Mouse (Mus musculus) limb, embryonic 11.5 days (tissue): ENCODE measurements around the gene Dnal1. TPM values are rescaled to one million over a fixed set of nuclear protein-coding genes. Genes with fewer than 3 reads are reported as not detected.

Source experiments
- ATAC-seq: fragments of 200-750 bp; cut with Nextera tagmentation; 2 replicates; pipeline ENCODE4 v1.8.0; 2017; ENCODE audit warnings: low read depth; ENCODE audit not compliant: insufficient number of reproducible peaks, low FRiP score, low TSS enrichment
- DNase-seq: peaks from one replicate; pipeline ENCODE4 v3.0.0-alpha.2; 2015; ENCODE audit warnings: low spot score
- H3K27ac ChIP-seq: fragments of 300-500 bp; sonication (generic); replicated peaks from 2 replicates; pipeline ENCODE4 v1.5.1; 2014; ENCODE audit warnings: low read depth, mild to moderate bottlenecking, low read length
- H3K27me3 ChIP-seq: fragments of 300-500 bp; sonication (generic); 2 replicates; pipeline ENCODE4 v1.6.1; 2014; ENCODE audit warnings: mild to moderate bottlenecking, low read length, mixed read lengths; ENCODE audit not compliant: control insufficient read depth, insufficient read depth
- H3K36me3 ChIP-seq: fragments of 300-500 bp; sonication (generic); 2 replicates; pipeline ENCODE4 v1.6.1; 2014; ENCODE audit warnings: mild to moderate bottlenecking, low read length, moderate library complexity, mixed read lengths; ENCODE audit not compliant: control insufficient read depth, insufficient read depth
- H3K4me1 ChIP-seq: fragments of 300-500 bp; sonication (generic); 2 replicates; pipeline ENCODE4 v1.6.1; 2014; ENCODE audit warnings: low read length, mixed read lengths; ENCODE audit not compliant: control insufficient read depth, insufficient read depth
- H3K4me2 ChIP-seq: fragments of 300-500 bp; sonication (generic); 2 replicates; pipeline ENCODE4 v1.6.1; 2014; ENCODE audit warnings: low read depth, mild to moderate bottlenecking, moderate library complexity; ENCODE audit not compliant: severe bottlenecking
- H3K4me3 ChIP-seq: fragments of 300-500 bp; sonication (generic); 2 replicates; pipeline ENCODE4 v1.5.1; 2014; ENCODE audit warnings: low read depth, low read length
- H3K9ac ChIP-seq: fragments of 300-500 bp; sonication (generic); 2 replicates; pipeline ENCODE4 v1.6.1; 2014; ENCODE audit warnings: mild to moderate bottlenecking, low read length
- H3K9me3 ChIP-seq: fragments of 300-500 bp; sonication (generic); 2 replicates; pipeline ENCODE4 v1.6.1; 2016; ENCODE audit warnings: low read length; ENCODE audit not compliant: control insufficient read depth
- whole genome bisulfite sequencing: fragments of 180-500 bp; shearing (Covaris S2); extraction: QIAGEN DNeasy Blood & Tissue Kit; methylation state at CpG from one replicate; pipeline ENCODE4 v1.1.7; 2014; 5-methylcytosine and 5-hydroxymethylcytosine counted together
- polyA plus RNA-seq: library from polyadenylated mRNA; unstranded; fragments of >200 nt; fragmentation: Nextera tagmentation; extraction: Ambion mirVana; gene quantifications from 2 replicates; pipeline ENCODE4 v1.2.1, GENCODE M21; 2014

The Dnal1 gene
- polyA plus RNA-seq, 1 experiment from 2014 or later = 6.1 TPM

DNA sequence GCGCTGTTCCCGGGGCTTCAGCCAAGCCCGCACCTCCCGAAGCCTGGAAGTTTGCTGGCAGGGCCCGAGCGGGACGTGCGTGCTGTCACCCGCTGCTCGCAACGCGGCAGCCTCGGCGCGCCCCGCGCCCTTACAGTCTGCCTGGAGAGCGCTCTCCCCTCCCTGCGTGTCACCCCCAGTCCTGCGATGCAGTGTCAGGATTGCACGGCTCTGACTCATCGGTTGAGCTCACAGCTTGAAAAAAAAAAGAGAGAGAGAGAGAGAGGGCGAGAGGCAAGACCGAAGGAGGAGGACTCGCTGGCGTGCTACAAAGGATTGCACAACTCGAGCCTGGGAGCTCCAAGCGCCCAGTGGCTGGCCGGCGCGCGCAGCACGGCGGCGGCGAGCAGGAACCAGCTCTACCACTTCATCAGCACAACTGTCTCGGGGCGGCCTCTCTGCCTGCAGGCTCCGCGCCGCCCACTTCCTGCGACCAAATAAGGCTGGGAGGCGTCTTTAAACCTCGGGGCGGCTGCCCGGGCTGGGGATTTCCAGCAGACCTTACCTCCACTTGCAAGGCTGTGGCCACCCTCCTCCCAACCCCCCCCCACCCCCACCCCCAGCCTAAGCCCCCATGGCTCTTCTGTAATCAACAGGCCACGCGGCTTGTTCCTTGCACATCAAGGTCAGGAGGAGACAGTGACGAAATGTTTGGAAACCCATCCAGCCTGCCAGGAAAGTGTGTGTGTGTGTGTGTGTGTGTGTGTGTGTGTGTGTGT lies 79.7 kb downstream of the Dnal1 start:
- peak overlapping the region; percentile 78 for H3K27ac ChIP-seq
- WGBS = 0% methylated on average over 43 of the region's 49 CpGs
- H3K27me3 ChIP-seq = no peaks in the 10 kb centered on the region
- DNase-seq = peak; percentile 93
- no peaks in the 10 kb centered on the region for H3K36me3 ChIP-seq
- peak overlapping the region; percentile 99 for H3K4me2 ChIP-seq
- peaks cover 42% of the 10 kb centered on the region for H3K4me1 ChIP-seq
- ATAC-seq = peak; percentile 82
- H3K9me3 ChIP-seq = no peaks in the 10 kb centered on the region
- H3K9ac ChIP-seq = peak overlapping the region; percentile 91
- H3K4me3 ChIP-seq = peak overlapping the region; percentile 72

DNA sequence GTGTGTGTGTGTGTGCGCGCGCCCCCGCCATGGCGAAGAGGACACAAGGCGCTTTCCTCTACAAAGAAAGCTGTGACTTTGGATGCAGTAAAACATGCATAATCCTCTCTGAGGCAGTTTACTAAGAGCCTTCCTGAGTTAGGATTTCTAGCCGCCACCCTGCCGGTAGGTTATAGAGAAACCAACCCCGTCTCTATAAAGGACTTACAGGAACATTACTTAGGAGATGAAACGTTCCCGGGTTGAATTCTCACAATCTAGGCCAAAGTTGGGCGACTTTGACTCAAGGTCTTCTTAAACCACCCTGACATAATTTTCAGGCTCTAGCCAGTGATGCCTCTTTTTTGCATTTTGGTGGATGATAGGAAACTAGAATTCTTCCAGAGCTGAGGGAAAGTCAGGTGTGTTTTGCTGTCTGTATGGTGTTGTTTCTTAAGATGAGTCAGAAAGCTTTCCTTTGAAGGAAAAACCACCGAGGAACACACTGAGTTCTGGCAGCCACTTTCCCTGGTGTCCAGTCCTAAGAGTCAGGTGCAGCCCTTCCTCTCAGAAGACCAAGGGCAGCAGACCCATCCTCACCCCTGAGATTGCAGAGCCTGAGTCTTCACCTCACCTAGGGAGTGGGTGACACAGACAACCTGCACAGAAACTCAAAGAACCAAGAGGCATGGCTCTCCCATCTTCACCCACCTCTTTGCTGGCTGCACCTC lies 80.4 kb downstream of the Dnal1 start:
- WGBS = 5% methylated on average over 13 of the region's 13 CpGs
- peak overlapping the region; percentile 72 for H3K4me3 ChIP-seq
- ATAC-seq = no peak

DNA sequence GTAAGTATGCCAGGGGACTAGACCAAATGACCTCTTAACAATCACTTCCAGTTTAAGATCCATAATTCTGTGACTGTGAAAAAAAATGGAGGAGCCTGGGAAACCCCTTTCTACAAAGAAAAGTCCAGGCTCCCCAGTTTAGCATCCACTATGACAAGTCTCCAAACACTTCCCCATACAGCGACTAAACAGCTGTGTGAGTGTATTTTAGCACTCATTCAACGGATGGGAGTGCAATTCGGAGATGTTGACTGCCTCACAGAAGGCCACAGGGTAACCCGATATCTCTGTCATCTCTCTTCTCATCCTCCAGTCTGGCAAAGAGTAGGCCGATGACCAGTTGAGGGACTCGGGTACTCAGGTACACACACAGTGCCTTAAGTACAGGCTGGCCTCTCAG lies 81.0 kb downstream of the Dnal1 start:
- ATAC-seq = no peak
- no peak overlapping the region for H3K4me2 ChIP-seq
- no peak for DNase-seq

More for the DNA sequence above, 80.4 kb downstream of the Dnal1 start:
- Histone ChIP-seq H3K4me1 (peaks cover 34% of the 10 kb centered on the region), H3K36me3 (no peaks in the 10 kb centered on the region), H3K9me3 (no peaks in the 10 kb centered on the region), H3K4me2 (peak overlapping the region; percentile 99; the same call in 1 of the 2 replicates), H3K27me3 (no peaks in the 10 kb centered on the region), H3K9ac (no peak overlapping the region), H3K27ac (no peak overlapping the region)
- no peak for DNase-seq

More for the DNA sequence above, 81.0 kb downstream of the Dnal1 start:
- Histone ChIP-seq H3K9ac (no peak overlapping the region), H3K4me3 (no peak overlapping the region), H3K9me3 (no peaks in the 10 kb centered on the region), H3K36me3 (no peaks in the 10 kb centered on the region), H3K4me1 (peaks cover 30% of the 10 kb centered on the region), H3K27ac (no peak overlapping the region), H3K27me3 (no peaks in the 10 kb centered on the region)
- WGBS = 32% methylated on average over 6 of the region's 6 CpGs

Other genes starting within 250 kb of the Dnal1 start
- 37.6 and 38.0 TPM in 2 replicates for gene Numb, start 192.4 kb upstream of the Dnal1 start, polyA plus RNA-seq
- 19.1 and 20.1 TPM in 2 replicates for gene Riox1, start 163.8 kb upstream of the Dnal1 start, polyA plus RNA-seq
- 0.06 TPM in 1 of 2 replicates, not detected in the other for gene Heatr4, start 129.5 kb upstream of the Dnal1 start, polyA plus RNA-seq
- gene Acot2, start 126.5 kb upstream of the Dnal1 start, polyA plus RNA-seq = 15.0 and 15.2 TPM in 2 replicates
- gene Acot1, start 104.9 kb upstream of the Dnal1 start, polyA plus RNA-seq = 31.2 and 38.6 TPM in 2 replicates
- gene Acot4, start 76.0 kb upstream of the Dnal1 start, polyA plus RNA-seq = 0.08 and 0.10 TPM in 2 replicates
- gene Gm49366, start 75.4 kb upstream of the Dnal1 start, polyA plus RNA-seq = not detected in 2 replicates
- gene Acot3, start 62.2 kb upstream of the Dnal1 start, polyA plus RNA-seq = 0.27 and 0.55 TPM in 2 replicates
- not detected in 2 replicates for gene Acot5, start 45.0 kb upstream of the Dnal1 start, polyA plus RNA-seq
- gene Acot6, start 13.7 kb upstream of the Dnal1 start, polyA plus RNA-seq = 1.1 TPM in 2 replicates
- 0.70 and 0.99 TPM in 2 replicates for gene Pnma1, start 34.1 kb downstream of the Dnal1 start, polyA plus RNA-seq
- gene Elmsan1, start 104.5 kb downstream of the Dnal1 start, polyA plus RNA-seq = 6.1 and 6.6 TPM in 2 replicates
- gene Ptgr2, start 170.9 kb downstream of the Dnal1 start, polyA plus RNA-seq = 11.5 and 14.0 TPM in 2 replicates
- 111 and 125 TPM in 2 replicates for gene Zfp410, start 202.5 kb downstream of the Dnal1 start, polyA plus RNA-seq
- gene Coq6, start 247.3 kb downstream of the Dnal1 start, polyA plus RNA-seq = 40.5 and 46.0 TPM in 2 replicates
- 3.3 and 4.0 TPM in 2 replicates for gene Fam161b, start 247.5 kb downstream of the Dnal1 start, polyA plus RNA-seq